Mouse (Mus musculus) retina, adult 2 months (tissue): Measurements from ENCODE around the gene Cfap36.

Experiments used
- DNase-seq: peaks from one replicate; pipeline ENCODE4 v3.0.0-alpha.2; 2012; ENCODE audit warnings: low read depth, low spot score

Gene Cfap36

DNA sequence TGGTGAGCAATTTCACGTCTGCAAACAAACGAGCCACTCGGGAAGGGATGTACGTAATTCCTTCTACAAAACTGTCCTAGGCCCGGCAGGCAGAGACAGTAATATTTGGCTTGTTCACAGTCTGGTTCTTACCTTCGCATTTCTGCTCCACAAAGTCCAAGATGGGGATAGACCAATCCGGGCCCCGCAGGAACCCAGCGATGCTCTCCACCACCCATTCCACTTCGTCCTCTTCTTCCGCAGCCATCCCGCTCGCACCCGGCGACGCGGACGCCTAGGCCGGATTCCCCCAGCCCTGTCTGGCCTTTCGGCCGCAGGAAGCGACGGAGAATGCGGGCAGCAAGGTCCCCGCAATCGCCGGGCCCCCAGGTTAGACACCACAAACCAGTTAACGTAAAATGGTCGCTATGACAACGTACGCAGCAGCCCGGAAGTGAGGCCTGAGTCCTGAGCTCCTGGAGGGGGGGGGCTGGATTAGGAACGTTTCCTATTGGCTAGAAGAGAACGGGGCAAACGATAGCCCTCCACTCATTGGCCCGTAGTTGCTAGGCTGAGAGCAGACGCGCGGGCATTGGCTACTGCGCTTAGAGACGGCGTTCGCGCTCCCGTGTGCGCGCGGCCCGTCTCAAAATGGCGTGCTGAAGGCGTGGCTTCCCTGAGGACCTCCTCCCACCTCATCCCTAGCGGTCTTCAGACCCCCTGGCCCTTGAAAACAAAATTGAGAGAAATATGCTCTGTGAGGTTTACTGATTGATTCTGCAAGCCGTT, at the start of gene Cfap36:
TSS of gene Cfap36 (minus strand) at position 527 of the 768 bp plus-strand sequence.
- peak; percentile 95 for DNase-seq

DNA sequence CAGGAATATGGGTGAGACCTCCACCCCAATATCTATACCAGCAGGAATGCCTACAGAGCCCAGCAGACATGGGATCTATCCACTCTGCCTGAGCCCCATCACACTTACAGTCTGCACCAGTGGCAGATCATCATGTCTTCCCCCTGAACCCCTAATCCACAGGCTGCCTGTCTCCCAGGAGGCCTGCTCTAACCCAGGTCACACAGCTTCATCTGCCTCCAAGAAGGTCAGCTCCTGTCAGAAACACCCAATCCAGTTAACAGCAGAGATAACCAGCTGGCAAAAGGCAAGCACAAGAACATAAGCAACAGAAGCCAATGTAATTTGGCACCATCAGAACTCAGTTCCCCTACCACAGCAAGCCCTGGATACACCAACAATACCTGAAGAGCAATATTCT, 40.1 kb upstream of the Cfap36 start:
- DNase-seq: no peak

DNA sequence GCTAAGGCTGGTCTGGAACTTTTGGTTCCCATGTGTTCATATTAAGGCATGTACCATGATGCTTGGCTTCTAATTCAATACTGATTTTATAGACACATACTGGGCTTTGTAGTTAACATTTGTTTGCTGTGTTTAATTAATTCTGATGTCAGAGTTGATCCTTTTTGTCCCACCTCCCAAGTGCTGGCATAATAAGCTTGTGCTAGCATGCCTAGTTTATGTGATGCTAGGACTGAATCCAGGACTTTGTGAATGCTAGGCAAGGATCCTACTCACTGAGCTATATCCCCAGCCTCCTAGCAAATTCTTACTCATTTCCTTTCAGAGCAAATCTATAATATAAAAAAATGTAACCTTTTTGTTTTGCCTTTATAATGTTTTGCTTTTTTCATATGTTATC, 38.8 kb upstream of the Cfap36 start:
- no peak for DNase-seq

DNA sequence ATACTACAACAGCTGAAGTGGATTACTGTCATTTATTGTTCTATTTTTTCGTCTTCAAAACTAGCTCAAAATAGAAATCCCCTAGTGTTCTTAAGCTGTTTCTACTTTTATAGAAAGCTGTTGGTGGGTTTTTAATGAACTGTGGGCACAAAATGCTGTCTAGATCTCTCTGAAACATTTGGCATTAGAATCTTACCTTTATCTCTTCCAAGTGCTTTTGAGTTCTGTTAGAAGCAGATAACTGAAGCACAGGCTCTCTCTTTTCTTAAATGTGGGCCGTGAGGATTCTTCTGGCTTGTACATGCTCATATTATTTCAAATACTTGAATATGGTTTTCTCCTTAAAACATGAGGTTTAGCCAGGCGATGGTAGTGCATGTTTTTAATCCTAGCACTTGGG, 27.5 kb upstream of the Cfap36 start:
- DNase-seq: no peak

- peak; percentile 38 for DNase-seq
Observed at GRCm38 (mm10) chr11:29267824-29268223, 20.6 kb upstream of the Cfap36 start.

DNA sequence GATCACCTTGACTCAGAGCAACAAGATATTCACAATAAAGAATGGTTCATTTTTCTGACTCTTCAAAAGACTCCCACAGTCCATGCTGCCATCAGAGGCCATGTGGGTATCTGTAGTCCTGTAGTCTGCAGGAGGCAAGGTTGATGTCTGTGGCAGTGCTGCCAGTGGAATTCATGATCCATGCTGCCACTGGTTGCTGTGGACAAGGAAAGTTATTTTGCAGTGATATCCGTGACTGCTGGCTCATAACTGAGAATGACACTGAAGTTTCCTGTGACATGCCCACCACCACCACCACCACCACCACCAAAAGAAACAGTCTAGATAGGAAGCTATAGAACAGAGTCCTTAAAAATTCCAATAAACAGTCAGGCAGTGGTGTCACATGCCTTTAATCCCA, 7.4 kb upstream of the Cfap36 start:
- DNase-seq: no peak

GRCm38 (mm10) chr11:29248386-29248785, 1.2 kb upstream of the Cfap36 start:
- DNase-seq: no peak

GRCm38 (mm10) chr11:29247725-29248124, 516 bp upstream of the Cfap36 start:
- DNase-seq: no peak

DNA sequence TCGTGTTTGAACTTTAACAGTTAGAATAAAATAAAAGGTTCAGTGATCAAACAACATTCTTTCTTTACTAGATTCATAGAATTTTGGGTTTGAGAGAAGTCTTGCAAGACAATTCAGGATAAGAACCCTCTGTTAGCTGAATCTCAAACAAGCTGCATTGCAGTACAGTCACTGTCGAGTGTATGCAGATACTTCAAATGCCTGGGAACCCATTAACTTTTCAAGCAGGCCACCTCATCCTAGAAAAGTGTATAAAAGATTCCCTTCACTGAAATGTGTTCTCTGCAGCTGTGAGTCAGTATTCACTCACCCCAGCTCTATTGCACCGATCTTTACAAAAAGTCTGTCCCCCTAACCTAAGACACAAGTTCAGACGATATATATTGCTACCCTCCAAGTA, 1.2 kb downstream of the Cfap36 start:
- DNase-seq: no peak

- DNase-seq: no peak
Observed at GRCm38 (mm10) chr11:29241961-29242360, 5.2 kb downstream of the Cfap36 start.

- DNase-seq: no peak
Observed at GRCm38 (mm10) chr11:29239353-29239752, 7.9 kb downstream of the Cfap36 start.

GRCm38 (mm10) chr11:29238551-29238950, 8.7 kb downstream of the Cfap36 start:
- no peak for DNase-seq

DNA sequence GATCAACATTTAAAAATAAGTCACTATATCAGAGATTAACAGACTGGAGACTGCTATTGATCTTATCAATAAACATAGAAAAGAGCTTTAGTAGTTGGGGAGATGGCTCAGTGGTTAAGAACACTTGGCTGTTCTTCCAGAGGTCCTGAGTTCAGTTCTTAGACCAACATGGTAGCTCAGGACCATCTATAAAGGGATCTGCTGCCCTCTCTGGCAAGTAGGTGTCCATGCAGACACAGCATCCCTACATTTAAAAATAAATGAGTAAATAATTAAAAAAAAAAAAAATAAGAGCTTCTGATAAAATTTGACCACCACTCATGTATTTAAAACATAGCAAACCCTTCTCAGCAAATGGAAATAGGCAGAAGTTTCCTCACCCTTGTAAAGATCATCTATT, 9.2 kb downstream of the Cfap36 start:
- DNase-seq: no peak

- DNase-seq: no peak
Observed at GRCm38 (mm10) chr11:29237364-29237763, 9.8 kb downstream of the Cfap36 start.

DNA sequence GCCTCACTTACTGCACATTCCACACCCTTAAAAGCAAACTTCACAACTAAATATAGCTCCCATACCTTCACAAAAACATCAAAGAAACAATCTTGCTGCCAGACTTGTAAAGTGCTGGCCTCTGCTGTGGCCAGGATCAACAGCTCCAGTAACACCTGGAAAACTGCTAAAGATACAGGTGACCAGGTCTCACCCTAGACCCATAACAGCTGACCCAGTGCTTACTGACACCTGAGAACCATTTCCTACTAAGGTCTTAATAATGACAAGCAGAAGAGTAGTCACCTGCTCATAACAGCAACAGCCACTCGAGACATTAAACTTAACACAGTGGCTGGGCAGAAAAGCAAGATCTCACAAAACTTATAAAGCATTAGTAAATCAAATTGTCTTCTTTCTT, 13.6 kb downstream of the Cfap36 start:
- DNase-seq: no peak

DNA sequence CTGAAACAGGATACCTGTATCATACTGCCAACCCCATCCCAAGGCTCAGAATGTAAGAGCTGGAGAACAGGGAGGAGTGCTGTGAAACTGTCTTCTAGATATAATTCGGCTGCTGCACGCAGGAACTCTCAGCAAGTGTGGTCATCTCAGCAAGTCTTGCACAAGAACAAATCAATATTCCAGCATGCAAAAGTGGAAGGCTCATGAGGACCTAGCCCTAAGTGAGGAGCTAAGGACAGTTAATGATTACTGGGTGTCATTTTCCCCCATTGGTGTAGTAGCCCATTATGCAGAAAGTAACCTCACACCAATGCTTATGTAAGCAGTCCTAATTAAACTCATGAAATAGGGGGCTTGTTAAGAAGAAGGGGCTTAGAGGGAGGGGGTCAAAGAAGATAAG, 18.3 kb downstream of the Cfap36 start:
- DNase-seq: no peak

DNA sequence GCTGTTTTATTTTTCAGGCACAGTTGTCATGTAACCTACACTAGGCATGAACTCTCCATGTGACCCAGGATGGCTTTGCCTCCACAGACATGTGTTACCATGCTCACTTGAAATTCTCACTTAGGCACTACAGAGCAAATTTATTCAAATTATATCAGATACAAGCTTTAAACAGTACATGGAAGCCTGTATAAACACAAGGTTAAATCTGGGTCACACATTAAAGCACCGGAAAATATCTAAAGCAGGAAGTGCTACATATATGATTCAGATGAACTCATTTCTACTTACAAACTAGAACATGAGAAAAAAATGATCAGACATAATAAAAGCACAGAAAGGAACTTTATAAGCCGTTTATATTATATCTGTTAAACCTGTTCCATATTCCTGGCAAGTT, 22.5 kb downstream of the Cfap36 start:
- no peak for DNase-seq

DNA sequence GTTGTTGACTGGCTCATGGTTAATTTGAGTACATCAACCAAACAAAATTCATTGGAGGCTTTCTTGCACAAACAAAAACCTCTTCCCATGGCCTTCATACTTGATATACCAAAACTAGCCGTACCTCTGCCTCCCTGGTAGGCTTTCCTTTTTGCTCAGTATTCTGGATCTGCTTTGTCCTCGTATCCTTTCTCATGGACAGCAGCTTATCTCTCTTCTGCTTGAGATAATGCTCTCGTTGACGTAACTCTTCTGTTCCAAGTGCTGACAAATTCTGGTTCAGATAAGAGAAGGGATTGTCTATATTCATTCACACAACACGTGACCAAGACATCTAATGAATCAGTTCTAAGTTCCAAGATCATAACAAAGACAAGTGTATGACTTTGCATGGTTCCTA, 24.9 kb downstream of the Cfap36 start:
- no peak for DNase-seq

GRCm38 (mm10) chr11:29219055-29219454, 28.2 kb downstream of the Cfap36 start:
- DNase-seq: no peak

- no peak for DNase-seq
Observed at GRCm38 (mm10) chr11:29216196-29216595, 31.0 kb downstream of the Cfap36 start.

DNA sequence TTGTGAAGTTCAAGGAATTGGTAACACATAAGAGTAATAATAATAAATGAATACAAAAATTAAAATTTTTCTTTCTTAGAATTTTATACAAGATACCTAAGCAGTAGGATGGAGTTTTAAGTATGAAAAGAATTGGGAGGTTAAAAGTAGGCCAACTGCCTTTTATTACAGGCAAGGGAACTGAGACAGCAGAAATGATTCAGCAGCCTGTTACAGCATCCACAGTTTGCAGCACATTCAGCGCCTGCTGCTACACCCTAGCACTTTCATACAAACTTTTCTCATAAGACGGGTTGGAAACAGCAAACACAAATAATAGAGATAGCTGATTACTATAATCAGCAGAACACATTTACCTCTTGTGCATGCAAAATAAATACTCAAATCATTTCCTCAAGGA, 37.4 kb downstream of the Cfap36 start:
- DNase-seq: no peak

DNA sequence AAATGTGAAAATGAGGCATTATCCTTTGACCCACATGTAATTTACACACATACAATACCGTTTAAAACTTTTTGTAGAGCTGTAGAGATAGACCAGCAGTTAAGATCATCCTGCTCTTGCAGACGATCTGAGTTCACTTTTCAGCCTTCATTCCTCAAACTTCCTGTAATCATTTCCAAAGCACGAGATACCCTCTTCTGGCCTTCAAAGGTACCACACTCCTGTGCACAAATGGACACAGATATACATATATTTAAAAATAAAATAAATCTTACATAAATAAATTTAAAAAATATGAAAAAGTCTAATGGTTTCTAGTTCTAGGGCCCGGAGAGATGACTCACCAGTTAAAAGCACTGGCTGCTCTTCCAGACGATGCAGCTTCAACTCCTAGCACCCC, 43.6 kb downstream of the Cfap36 start:
- DNase-seq: no peak

- DNase-seq: no peak
Observed at GRCm38 (mm10) chr11:29188981-29189380, 58.2 kb downstream of the Cfap36 start.

DNA sequence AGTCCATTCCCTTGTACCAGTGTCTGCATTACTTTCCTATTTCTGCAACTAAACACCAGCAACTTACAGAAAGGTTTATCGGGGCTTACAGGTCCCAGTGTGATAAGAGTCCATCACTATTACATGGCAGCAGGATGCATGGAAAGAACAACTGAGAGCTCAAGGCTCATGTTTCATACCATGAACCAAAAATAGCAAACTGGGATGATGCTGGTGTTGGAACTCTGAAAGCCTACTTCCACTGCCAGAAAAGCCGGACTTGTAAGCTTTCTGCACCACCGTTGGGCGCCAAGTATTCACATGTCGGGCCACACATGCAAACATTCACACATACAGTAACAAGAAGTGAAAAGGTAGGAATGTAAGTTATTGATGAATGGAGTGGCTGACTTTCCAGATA, 65.5 kb downstream of the Cfap36 start:
- DNase-seq: no peak
